Mouse (Mus musculus): ENCODE measurements around the gene 9530003J23Rik.

GRCm38 (mm10) chr10:117223758-117224101 lies 14.8 kb downstream of the 9530003J23Rik start:
- TF ChIP-seq TAL1 (IDR thresholded peaks at IDR 0.05; ENCODE audit: low read length) = no peak
- TF ChIP-seq GATA1 (IDR thresholded peaks at IDR 0.05; ENCODE audit: low read length) = no peak
